Mouse (Mus musculus) heart, postnatal 4 days (tissue): ENCODE results near the gene Vmn1r227. TPM values are rescaled to one million over a fixed set of nuclear protein-coding genes. Genes with fewer than 3 reads are reported as not detected.

Experiments
- DNase-seq: peaks from one replicate; pipeline ENCODE4 v3.0.0; 2021
- total RNA-seq, 2 experiments: library from RNA; stranded (reverse); gene quantifications; 2 replicates each; pipeline ENCODE4 v1.2.3; 2021

Gene Vmn1r227
- total RNA-seq = not detected

DNA sequence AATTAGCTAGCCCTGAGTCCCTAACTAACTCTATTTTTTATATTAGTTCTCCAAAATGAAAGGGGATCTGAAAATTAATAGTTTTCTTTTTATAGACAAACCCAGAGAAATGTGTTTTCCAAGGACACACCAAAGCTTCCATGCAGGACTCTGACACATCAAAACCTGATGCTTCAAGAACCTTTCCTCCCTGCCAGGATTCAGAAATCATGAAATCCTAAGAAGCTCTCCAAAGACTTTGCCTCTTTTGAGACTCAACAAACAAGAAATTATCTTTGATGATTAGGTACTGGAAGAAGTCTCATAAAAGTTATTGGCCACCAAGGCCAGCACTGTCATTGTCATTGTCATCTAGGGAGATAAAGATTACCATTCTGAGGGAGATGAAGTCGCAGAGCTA is at the start of gene Vmn1r227:
TSS of gene Vmn1r227 (plus strand) at position 301 of the 400 bp plus-strand sequence.
- DNase-seq = no peak

DNA sequence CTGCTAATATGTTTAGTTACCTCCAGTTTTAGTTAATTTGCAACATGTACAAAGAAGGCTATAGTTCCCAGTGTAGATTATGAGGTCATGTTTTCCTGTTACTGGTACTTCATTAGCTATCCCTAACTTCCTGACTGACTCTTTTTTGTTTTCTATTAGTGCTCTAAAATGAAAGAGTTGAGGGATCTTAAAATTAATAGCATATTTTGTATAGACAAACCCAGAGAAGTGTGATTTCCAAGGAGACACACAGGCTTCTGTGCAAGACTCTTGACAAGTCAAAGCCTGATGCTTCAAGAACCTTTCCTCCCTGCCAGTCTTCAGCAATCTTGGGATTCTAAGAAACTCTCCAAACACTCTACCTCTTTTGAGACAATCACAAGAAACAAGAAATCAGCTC is 47.1 kb upstream of the Vmn1r227 start, which contains the start of gene Vmn1r226:
TSS of gene Vmn1r226 (plus strand) at position 301 of the 400 bp plus-strand sequence.
- DNase-seq = no peak

DNA sequence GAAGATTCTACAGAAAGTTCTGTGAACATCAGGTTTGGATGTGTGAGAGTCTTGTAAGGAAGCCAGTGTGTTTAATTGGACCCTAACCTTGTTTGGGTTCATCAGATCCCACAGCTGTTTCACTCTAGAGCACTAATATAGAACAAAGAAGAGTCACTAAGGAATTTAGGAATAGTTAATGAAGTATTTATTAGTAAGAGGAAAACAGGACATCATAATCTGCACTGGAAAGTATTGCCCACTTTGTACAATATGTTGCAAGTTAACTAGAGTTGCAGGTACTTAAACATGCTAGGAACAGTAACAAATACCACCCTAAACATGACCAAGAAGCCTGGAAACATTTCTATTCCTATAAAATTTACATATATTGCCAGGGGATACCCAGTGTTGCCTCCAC is 56.4 kb downstream of the Vmn1r227 start, which contains the start of gene Vmn1r228:
TSS of gene Vmn1r228 (minus strand) at position 101 of the 400 bp plus-strand sequence.
- no peak for DNase-seq

Other genes with a start within 250 kb of the Vmn1r227 start
- gene Vmn2r108, start 248.5 kb upstream of the Vmn1r227 start, total RNA-seq = not detected
- gene Vmn1r225, start 231.7 kb upstream of the Vmn1r227 start, total RNA-seq = not detected
- not detected for gene Vmn2r109, start 165.1 kb upstream of the Vmn1r227 start, total RNA-seq
- not detected for gene Vmn2r110, start 133.4 kb upstream of the Vmn1r227 start, total RNA-seq
- gene Fpr-rs3, start 105.0 kb upstream of the Vmn1r227 start, total RNA-seq = not detected
- gene Vmn1r226, start 47.0 kb upstream of the Vmn1r227 start, total RNA-seq = not detected
- gene Vmn1r228, start 56.3 kb downstream of the Vmn1r227 start, total RNA-seq = not detected
- under 1 TPM in 1 of 2 experiments, not detected in 1; 0.02 TPM for gene Vmn1r229, start 81.7 kb downstream of the Vmn1r227 start, total RNA-seq
- gene Vmn1r230, start 110.6 kb downstream of the Vmn1r227 start, total RNA-seq = not detected
- gene Vmn1r231, start 175.2 kb downstream of the Vmn1r227 start, total RNA-seq = not detected
- gene Vmn1r232, start 189.9 kb downstream of the Vmn1r227 start, total RNA-seq = not detected
- 100 to 1,000 TPM; 287 to 293 TPM for gene Ppp2r1a, start 215.5 kb downstream of the Vmn1r227 start, total RNA-seq